Mouse (Mus musculus): ENCODE data around the gene Rpl28.

- TF ChIP-seq TAL1 (conservative IDR thresholded peaks at IDR 0.05; ENCODE audit: low read depth, low read length): no peak
- no peak for TF ChIP-seq CTCF (IDR thresholded peaks at IDR 0.05; ENCODE audit: low read depth, low read length)
- TF ChIP-seq POLR2AphosphoS5 (IDR thresholded peaks at IDR 0.05; ENCODE audit: insufficient replicate concordance, low read depth, low read length): no peak
- TF ChIP-seq GATA1 (IDR thresholded peaks at IDR 0.05; ENCODE audit: borderline replicate concordance, low read length): no peak
These were observed 43.1 kb downstream of the Rpl28 start for GRCm38 (mm10) chr7:4835631-4836327.

All from G1E (cell line).